Mouse (Mus musculus): ENCODE results near the gene Prr5. TPM values are rescaled to one million over a fixed set of nuclear protein-coding genes. Genes with fewer than 3 reads are reported as not detected.
"Not testable (repeated sequence)": the region's sequence is repeated elsewhere in the genome, so short reads cannot be mapped to it uniquely, and the experiment has no call there.

Prr5 gene
- polyA plus RNA-seq, 1 experiment from 2014 or later = 12.6 TPM

DNA sequence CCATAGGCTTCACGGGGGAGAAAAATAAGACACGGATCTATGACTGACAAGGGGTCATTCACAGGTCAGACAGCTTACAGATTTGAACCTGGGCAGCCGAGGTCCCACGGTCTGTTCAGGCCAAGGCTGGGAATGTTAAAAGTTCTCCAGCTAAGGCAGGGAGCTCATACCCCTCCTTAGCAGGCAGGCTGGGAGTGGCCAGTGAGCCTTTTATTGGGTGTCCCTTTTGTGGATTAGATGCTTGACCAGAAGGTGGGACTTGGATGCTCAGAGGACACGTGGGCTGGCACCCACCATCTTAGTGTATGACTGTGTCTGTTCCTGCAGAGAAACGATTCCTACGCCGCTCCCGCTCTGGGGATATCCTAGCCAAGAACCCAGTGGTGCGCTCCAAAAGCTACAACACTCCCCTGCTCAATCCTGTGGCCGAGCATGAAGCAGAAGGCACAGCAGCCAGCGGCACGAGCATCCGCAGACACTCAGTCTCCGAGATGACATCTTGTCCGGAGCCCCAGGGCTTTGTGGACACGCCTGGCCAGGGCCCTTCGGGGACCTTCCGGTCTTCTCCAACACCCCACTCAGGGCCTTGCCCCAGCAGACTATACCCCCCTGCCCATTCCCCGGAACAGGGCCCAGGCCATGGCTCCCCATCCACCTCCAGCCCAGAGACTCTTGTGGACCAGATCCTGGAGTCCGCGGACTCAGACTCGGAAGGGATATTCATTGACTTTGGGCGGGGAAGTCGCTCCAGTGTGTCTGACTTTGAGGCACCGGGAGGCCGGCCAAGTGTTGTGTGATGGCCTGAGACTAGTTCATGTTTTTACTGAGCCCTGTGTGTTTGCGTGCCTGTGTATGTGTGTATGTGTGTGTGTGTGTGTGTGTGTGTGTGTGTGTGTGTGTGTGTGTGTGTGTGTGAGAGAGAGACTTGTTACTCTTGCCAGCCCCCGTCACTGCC lies 33.2 kb downstream of the Prr5 start:
- Histone ChIP-seq H3K4me1 (no peaks in the 10 kb centered on the region), H3K9ac (no peak overlapping the region), H3K9me3 (replicated peaks) (no peaks in the 10 kb centered on the region), H3K4me3 (no peak overlapping the region), H3K27me3 (replicated peaks) (no peaks in the 10 kb centered on the region), H3K36me3 (peaks cover 32% of the 10 kb centered on the region), H3K27ac (no peak overlapping the region), H3K4me2 (no peak overlapping the region)
- no peak for ATAC-seq
- 80% methylated on average over 29 of the region's 29 CpGs for WGBS (ENCODE audit: insufficient replicate concordance)

DNA sequence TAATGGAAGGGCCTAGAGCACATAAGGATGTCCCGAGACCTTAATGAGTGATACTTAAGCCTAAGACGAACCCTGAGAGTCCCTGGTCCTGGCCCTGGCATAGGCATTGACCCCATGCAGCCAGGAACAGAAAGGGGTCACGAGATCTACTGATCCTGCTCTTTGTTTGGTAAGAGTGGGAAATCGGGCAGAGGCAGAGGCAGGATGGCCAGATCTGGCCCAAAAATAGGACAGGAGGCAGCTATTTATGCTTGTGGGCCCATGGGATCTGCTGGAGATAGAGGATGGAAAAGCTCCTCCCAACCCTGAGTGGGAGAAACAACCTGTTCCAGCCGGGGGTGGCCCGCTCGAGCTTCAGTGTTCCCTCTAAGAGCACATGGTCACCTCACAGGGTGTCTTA lies 34.6 kb downstream of the Prr5 start:
- WGBS (ENCODE audit: insufficient replicate concordance) = 69% methylated on average over 7 of the region's 7 CpGs
- Histone ChIP-seq H3K4me1 (no peaks in the 10 kb centered on the region), H3K9me3 (replicated peaks) (no peaks in the 10 kb centered on the region), H3K27me3 (replicated peaks) (no peaks in the 10 kb centered on the region), H3K4me2 (no peak overlapping the region), H3K4me3 (no peak overlapping the region), H3K27ac (no peak overlapping the region), H3K36me3 (peaks cover 32% of the 10 kb centered on the region), H3K9ac (no peak overlapping the region)
- no peak for ATAC-seq

DNA sequence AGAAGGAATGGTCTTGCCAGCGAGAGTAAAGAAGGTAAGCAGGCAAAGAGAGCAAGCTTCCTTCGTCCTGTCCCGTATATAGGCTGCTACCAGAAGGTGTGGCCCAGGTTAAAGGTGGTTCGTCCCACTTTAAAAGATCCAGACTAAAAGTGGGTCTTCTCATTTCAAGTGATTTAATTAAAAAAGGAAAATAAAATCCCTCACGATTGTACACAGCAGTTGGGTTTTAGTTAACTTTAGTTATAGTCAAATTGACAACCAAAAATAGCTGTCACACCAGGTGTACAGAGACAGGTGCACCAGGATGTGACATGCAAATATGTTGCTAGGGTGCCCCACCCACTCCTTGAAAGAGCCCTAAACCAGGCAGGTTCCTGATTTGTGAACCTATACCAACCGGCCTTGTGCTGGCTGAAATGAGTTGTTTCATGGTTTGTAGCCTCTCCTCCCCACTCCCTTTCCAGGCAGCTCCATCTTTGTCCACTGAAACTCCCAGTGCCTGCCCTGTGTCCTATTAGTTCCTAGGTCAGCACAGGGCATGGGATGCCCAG lies 36.0 kb downstream of the Prr5 start:
- peaks cover 25% of the 10 kb centered on the region for H3K36me3 ChIP-seq
- no peaks in the 10 kb centered on the region for H3K4me1 ChIP-seq
- H3K9ac ChIP-seq = no peak overlapping the region
- no peaks in the 10 kb centered on the region for H3K9me3 ChIP-seq (replicated peaks)
- H3K27me3 ChIP-seq (replicated peaks) = no peaks in the 10 kb centered on the region
- no peak overlapping the region for H3K4me3 ChIP-seq
- H3K4me2 ChIP-seq = no peak overlapping the region
- WGBS (ENCODE audit: insufficient replicate concordance) = 72% methylated on average over 6 of the region's 6 CpGs
- no peak for ATAC-seq
- no peak overlapping the region for H3K27ac ChIP-seq

DNA sequence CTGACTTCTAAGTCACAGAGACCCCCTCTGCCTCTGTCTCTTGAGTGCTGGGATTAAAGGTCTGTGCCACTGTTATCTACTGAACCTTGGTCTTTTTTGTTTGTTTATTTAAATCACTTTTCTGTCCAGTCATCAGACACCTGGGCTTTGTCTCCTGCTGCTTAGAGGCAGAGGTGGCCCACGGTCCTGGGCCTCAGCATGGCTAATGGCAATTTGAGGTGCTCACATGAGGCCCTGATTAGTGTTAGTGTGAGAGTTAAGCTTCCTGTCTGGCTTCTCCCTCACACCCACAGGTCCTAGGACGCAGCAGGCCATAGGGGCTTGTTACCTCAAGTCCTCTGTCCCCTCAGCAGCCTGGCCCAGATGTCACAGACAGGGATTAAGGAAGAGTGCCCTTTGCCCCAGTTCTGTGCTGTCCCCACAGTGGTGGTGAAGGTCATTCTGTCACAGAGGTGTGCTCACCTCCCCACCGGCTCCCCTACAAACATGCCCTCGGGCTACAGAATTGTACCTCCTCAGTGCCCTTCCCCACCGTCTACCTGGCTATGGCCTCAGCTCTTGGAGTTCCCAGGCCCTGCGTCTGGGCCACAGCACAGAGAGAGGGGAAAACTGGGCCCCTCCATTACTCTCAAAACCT lies 37.7 kb downstream of the Prr5 start:
- Histone ChIP-seq H3K36me3 (peaks cover 14% of the 10 kb centered on the region), H3K4me1 (no peaks in the 10 kb centered on the region), H3K9ac (no peak overlapping the region), H3K4me2 (no peak overlapping the region), H3K27me3 (replicated peaks) (no peaks in the 10 kb centered on the region), H3K27ac (no peak overlapping the region), H3K9me3 (replicated peaks) (no peaks in the 10 kb centered on the region), H3K4me3 (no peak overlapping the region)
- 53% methylated on average over 6 of the region's 6 CpGs for WGBS (ENCODE audit: insufficient replicate concordance)
- 0 out of 2 replicates have a peak, but pooled peaks have one; percentile 31 for ATAC-seq

DNA sequence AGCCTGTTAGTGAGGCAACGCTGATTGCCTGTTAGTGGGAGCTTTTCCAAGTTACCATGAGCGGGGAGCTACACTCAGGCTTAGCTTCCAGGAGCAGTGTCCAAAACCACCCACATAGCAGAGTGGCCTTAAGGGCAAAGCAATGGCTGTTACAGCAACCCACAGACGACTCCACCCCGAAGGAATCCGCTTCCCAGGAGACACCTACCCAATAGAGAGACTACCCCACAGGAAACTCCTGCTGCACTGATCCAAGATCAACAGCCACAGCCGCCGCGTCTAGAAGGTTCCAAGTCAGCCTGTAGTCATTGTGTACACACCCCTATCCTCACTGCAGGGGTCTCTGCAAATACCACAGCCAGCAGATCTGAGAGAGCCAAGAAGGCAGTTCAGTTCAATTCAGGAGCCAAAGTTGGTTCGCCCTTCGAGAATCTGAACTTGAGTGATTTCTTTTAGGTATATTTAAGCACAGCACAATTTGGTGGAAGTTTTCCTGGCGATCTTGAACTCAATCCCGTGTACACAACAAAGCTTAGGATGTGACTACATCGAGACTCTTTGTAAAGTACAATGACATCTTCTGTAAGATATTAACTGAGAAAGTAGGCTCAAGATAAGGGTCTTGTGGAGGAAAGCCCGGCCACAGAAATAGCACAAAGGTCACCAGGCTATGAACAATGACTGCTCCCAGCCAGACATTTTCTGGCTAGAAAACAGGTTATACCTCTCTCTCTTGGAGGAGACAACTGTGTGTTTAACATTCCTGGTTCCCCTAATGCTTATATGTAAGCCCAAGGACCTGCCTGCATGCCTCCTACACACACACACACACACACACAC lies 43.4 kb downstream of the Prr5 start:
- Histone ChIP-seq H3K27me3 (replicated peaks) (peaks cover 26% of the 10 kb centered on the region), H3K4me2 (no peak overlapping the region), H3K27ac (no peak overlapping the region), H3K9me3 (replicated peaks) (no peaks in the 10 kb centered on the region), H3K4me3 (no peak overlapping the region), H3K9ac (no peak overlapping the region), H3K4me1 (peaks cover 6% of the 10 kb centered on the region; the same call in 1 of the 2 replicates), H3K36me3 (no peaks in the 10 kb centered on the region)
- ATAC-seq = no peak
- WGBS (ENCODE audit: insufficient replicate concordance) = 42% methylated on average over 14 of the region's 14 CpGs

DNA sequence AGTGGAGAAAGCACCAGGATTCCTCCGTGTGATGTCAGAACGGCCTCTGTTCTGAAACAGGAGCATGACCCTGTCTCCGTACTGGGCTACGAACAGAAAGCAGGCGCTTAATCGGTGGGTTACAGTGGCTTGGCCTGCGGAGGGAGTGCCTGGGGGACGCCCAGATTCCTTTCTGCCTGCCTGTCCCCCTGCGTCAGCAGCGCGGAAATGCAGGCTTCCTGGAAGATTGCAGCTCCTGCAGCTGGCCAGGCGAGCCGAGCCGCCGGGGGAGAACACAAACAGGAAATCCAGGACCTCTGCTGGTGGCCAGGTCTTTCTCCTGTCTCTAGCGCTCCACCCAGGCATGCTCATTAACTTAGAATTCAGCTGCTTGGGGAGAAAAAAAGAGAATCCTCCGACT lies 45.3 kb downstream of the Prr5 start:
- peaks cover 11% of the 10 kb centered on the region; the same call in 1 of the 2 replicates for H3K4me1 ChIP-seq
- H3K9ac ChIP-seq = no peak overlapping the region
- no peaks in the 10 kb centered on the region for H3K36me3 ChIP-seq
- peak; percentile 42; the same call in 1 of the 2 replicates for ATAC-seq
- peaks cover 44% of the 10 kb centered on the region for H3K27me3 ChIP-seq (replicated peaks)
- H3K9me3 ChIP-seq (replicated peaks) = no peaks in the 10 kb centered on the region
- peak overlapping the region; percentile 55 for H3K27ac ChIP-seq
- under 1% methylated on average over 17 of the region's 17 CpGs for WGBS (ENCODE audit: insufficient replicate concordance)
- H3K4me3 ChIP-seq = peak overlapping the region; percentile 1; the same call in 1 of the 2 replicates
- peak overlapping the region; percentile 43 for H3K4me2 ChIP-seq

DNA sequence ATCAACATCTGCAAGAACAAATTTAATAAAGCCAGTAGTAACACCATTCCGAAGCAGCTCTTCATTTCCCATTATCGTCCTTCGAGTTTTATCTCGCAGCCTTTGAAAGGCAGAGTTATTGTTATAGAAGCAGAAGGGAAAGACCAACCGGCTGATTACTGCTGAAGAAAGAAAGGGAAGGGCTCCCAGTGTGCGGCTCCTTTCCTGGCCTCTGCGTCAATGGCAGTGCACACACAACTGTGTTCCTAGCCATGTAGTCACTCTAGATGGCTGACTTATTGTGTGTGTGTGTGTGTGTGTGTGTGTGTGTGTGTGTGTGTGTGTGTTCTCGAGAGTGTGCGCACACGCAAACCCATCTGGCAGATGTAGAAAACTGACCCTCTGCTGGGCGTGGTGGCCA lies 45.7 kb downstream of the Prr5 start:
- H3K27ac ChIP-seq = peak overlapping the region; percentile 55
- H3K4me3 ChIP-seq = peak overlapping the region; percentile 1; the same call in 1 of the 2 replicates
- H3K4me2 ChIP-seq = peak overlapping the region; percentile 43
- no peaks in the 10 kb centered on the region for H3K36me3 ChIP-seq
- no peak for ATAC-seq
- H3K9ac ChIP-seq = no peak overlapping the region
- 20% methylated on average over 11 of the region's 11 CpGs for WGBS (ENCODE audit: insufficient replicate concordance)
- H3K27me3 ChIP-seq (replicated peaks) = peaks cover 48% of the 10 kb centered on the region
- H3K9me3 ChIP-seq (replicated peaks) = no peaks in the 10 kb centered on the region
- H3K4me1 ChIP-seq = peaks cover 15% of the 10 kb centered on the region; the same call in 1 of the 2 replicates

DNA sequence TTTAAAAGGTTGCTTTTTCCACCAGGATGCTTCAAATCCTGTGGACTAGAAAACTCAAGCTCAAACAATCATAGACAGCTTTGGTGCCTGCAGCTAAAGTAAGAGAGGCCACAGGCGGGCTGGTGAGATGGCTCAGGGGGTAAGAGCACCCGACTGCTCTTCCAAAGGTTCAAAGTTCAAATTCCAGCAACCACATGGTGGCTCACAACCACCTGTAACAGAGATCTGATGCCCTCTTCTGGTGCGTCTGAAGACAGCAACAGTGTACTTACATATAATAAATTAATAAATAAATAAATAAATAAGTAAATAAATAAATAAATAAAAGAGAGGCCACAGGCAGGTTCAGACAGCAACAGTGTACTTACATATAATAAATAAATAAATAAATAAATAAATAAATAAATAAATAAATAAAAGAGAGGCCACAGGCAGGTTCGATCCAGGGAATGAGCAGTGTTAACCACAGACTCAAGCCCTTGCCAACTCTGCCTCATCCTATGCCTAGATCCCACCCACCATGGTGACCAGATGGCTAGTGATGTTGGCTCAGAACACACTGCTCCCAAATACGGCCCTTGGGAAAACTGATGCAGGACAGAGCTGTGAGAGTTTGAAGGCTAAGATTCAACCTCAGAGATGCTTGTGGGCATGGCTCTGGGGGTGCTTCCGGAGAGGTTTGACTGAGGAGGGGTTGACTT lies 48.3 kb downstream of the Prr5 start:
- H3K4me2 ChIP-seq; ATAC-seq; H3K36me3 ChIP-seq; H3K4me3 ChIP-seq; H3K9ac ChIP-seq; H3K9me3 ChIP-seq (replicated peaks); H3K27ac ChIP-seq: not testable (repeated sequence)
- whole genome bisulfite sequencing (ENCODE audit: insufficient replicate concordance) = 43% methylated on average over 6 of the region's 6 CpGs
- H3K27me3 ChIP-seq (replicated peaks) = peaks cover 68% of the 10 kb centered on the region
- peaks cover 21% of the 10 kb centered on the region; the same call in 1 of the 2 replicates for H3K4me1 ChIP-seq

DNA sequence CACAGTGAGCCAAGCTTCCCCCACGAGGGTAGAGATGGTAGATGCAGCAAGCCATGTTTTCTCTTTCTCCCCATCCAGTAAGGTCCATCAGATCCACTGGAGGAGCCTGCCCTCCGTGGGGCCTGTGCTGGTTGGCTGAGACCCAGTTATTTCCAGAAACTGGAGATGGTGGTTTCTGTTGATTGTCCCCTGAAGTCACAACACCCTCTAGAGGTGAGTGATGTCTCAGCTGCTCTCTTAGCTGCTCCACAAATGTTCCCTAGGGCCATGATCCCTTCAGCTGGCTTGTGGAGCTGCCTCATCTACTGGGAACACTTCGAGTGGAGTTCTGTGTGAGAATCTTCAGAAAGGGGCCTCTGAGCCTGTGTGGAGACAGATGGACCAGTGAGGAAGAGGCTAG lies 49.4 kb downstream of the Prr5 start:
- ATAC-seq = no peak
- no peaks in the 10 kb centered on the region for H3K9me3 ChIP-seq (replicated peaks)
- no peak overlapping the region for H3K27ac ChIP-seq
- no peak overlapping the region for H3K4me2 ChIP-seq
- H3K9ac ChIP-seq = no peak overlapping the region
- H3K27me3 ChIP-seq (replicated peaks) = peaks cover 61% of the 10 kb centered on the region
- 45% methylated on average over 3 of the region's 3 CpGs for WGBS (ENCODE audit: insufficient replicate concordance)
- no peaks in the 10 kb centered on the region for H3K36me3 ChIP-seq
- peaks cover 21% of the 10 kb centered on the region; the same call in 1 of the 2 replicates for H3K4me1 ChIP-seq
- H3K4me3 ChIP-seq = no peak overlapping the region

DNA sequence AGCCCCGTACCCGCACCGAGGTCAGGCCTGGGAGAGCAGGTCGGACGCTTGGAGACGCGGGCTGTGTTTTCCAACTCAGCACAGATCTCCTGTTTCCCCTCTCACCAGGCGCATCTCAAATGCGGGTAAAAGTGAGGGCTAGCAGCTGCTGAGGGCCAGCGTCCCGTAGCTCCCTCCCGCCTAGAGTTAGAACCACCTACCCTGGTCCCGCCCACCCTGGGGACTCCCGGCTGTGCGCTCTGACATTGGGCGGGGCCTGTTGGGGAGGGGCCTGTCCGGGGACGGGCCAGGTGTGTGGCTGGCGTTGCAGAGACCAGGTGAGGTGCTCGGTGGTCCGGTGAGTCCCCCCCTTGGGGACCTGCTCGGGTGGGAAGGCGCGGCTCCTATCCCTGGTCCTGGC lies 50.4 kb downstream of the Prr5 start, which contains the start of gene Arhgap8:
Gene Arhgap8, plus strand, starts transcription at position 262 of the 400 bp plus-strand sequence.
- H3K4me3 ChIP-seq = peak within 1 kb of the TSS; percentile 43
- peak; percentile 53 for ATAC-seq
- no peak within 1 kb of the TSS for H3K27ac ChIP-seq
- H3K36me3 ChIP-seq = no peaks in the 10 kb centered on the region
- peak within 1 kb of the TSS; percentile 66 for H3K4me2 ChIP-seq
- H3K27me3 ChIP-seq (replicated peaks) = peaks cover 52% of the 10 kb centered on the region
- no peaks in the 10 kb centered on the region for H3K9me3 ChIP-seq (replicated peaks)
- 5% methylated on average over 24 of the region's 24 CpGs for WGBS (ENCODE audit: insufficient replicate concordance)
- peaks cover 15% of the 10 kb centered on the region; the same call in 1 of the 2 replicates for H3K4me1 ChIP-seq
- H3K9ac ChIP-seq = no peak within 1 kb of the TSS
